Mouse (Mus musculus) c-Kit-positive CD71-positive TER-119-negative erythroid progenitor cells, embryonic 14.5 days (primary cell): ENCODE measurements at regions not wholly inside any gene's neighbourhood (a gene's known extent, or its start where the extent isn't known, plus 50 kb on each side); places are given as distances from the start of the nearest gene placed in this dataset.

Source experiments
- DNase-seq: peaks from one replicate; pipeline ENCODE4 v3.0.0-alpha.2; 2013; ENCODE audit warnings: low read depth

GRCm38 (mm10) chr5:118424764-118425568, 135.5 kb upstream of the Med13l start:
- no peak for DNase-seq

DNA sequence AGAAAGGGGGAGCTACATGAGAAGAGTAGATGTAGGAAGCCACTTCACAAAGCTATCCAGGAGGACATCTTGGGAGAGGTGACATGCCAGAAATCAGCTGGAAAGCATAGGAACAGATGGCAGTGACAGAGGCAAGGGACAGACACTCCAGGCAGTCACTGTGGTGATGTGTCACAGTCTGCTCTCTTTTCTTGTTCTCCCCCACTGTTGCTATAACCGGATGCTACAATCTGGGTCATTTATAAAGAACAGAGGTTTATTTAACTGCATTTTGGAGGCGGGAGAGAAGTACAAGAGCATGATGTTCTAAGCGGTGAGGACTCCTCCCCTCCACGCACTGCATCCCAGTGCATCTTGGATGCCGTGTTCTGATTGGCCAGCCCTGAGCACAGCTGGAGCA, 133.8 kb upstream of the Med13l start:
- no peak for DNase-seq

DNA sequence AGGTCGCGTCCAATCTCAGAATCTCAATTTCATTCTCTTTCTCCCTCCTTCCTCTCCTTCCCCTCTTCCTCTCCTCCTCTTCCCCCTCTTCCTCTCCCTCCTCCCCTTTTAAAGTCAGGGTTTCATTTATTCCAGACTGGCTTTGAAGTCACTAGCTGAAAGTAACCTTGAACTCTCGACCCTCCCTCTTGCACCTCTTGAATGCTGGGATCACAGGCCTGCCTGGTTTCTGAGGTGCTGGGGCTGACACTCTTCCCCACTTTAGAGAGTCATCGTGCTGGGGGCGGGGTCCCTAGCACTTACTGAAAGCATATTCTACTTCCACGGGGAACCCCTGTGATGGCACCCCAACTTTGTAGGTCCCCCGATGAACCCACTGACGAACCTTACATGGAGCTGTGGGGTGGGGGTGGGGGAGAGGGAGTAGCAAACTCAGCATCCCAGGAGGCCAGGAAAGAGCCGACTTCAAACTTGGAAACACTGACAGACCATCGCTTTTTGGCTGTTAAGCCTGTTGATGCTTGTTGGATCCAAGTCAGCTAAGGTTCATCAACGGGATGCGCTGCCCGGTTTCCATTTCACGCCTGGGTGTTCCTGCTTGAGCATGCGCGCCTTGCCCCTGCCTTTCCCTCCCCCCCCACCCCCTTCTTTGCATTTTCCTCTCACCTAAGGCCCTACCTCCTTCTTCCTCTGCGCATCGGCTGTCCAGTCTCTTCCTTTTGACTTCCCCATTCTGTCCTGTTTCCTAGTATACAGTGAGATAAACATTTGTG, 132.0 kb upstream of the Med13l start:
- DNase-seq: no peak

- no peak for DNase-seq
Observed at GRCm38 (mm10) chr5:118433599-118433998, 126.9 kb upstream of the Med13l start.

GRCm38 (mm10) chr5:118434718-118435555, 125.5 kb upstream of the Med13l start:
- DNase-seq: no peak

GRCm38 (mm10) chr5:118435556-118435950, 124.9 kb upstream of the Med13l start:
- DNase-seq: no peak

- no peak for DNase-seq
Observed at GRCm38 (mm10) chr5:118436035-118436434, 124.4 kb upstream of the Med13l start.

- no peak for DNase-seq
Observed at GRCm38 (mm10) chr5:118436474-118437306, 123.8 kb upstream of the Med13l start.

- no peak for DNase-seq
Observed at GRCm38 (mm10) chr5:118437307-118437610, 123.2 kb upstream of the Med13l start.

- DNase-seq: no peak
Observed at GRCm38 (mm10) chr5:118438016-118438415, 122.5 kb upstream of the Med13l start.

GRCm38 (mm10) chr5:118444538-118445251, 115.8 kb upstream of the Med13l start:
- DNase-seq: no peak

DNA sequence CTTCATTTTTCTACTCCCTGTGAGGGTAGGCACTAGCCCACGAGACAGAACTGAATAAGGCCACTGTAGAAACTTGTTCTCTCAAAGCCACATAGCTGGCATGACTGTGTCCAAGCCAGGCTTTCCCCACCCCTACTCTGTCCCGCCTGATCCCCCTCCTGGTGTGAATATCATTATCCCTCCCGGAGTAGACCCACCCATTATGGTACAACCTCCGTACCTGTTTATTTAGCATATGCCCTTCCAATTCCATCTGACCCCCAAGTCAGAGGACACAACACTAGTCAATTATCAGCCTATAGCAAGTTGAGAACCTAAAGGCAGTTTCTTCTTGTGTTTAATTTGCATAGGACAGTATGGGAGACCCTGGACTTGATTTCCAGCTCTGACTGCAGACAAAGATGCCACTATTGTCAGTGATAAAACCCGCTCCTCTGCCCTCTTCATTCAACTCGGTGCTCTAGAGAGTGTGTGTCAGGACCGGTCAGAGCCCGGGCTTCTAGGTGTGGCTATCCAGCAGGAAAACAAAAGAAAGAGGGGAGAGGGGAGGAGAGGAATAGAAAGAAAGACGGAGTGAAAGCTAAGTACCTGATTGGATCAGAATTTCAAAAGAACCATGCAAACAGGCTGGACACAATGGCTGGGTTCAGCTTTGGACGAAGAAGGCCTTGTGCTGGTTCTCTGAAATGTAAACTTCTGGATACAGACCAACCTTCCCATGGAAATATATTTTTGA, 115.1 kb upstream of the Med13l start:
- DNase-seq: no peak

DNA sequence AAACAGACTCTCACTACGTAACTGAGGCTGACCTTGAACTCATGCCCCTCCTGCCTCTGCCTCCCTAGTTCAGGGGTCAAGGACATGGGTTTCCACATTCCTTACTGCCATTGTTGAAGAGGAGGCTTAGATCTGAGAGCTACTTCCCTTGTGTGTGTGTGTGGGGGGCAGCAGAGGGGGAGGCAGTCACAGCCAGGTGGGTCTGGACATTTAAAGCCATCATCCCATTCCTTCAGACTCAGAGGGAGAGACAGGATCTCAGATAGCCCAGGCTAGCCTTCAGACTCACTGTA, 114.5 kb upstream of the Med13l start:
- no peak for DNase-seq

- DNase-seq: no peak
Observed at GRCm38 (mm10) chr5:118446878-118447277, 113.6 kb upstream of the Med13l start.

- DNase-seq: no peak
Observed at GRCm38 (mm10) chr5:118447366-118447765, 113.1 kb upstream of the Med13l start.

DNA sequence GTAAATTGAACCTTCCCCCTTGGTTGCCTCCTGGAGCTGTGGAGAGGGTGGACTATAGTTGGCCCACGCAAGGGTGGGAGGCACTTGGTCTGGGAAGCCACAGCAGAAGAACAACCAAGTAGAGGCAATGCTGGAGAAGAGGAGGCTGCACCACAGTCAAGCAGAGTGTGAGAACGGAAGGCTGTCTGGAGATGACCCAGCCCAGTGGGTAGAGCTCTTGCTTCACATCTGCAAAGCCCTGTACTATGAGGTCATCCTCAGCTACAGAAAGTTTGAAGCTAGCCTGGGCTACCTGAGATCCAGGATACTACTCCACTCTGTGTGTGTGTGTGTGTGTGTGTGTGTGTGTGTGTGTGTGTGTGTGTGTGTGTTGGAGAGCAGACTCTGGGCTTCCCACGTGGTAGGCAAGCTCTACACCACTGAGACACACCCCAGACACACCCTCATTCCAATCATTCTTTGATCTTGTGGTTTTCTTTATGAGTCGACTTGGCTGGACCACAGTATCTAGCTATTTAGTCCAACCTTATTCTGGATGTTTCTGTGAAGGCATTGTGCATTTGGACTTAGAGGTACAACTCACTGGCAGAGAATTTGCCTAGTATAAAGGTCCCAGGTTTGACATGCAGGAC, 111.5 kb upstream of the Med13l start:
- DNase-seq: no peak

DNA sequence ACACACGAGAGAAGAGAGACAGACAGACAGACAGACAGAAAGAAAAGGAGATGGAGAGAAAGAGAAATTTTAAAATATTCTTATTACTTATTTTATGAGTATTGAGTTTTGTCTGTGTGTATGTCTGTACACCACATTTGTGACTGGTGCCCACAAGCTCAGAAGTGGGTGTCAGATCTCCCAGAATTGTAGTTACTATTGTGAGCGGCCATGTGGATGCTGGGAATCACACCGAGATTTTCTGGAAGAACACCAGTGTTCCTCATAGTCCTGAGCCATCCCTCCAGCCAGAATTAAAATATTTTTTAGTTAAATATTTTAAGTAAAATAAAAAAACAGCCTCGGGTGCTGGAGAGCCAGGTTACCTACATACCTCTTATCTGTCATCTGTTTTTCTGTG, 110.6 kb upstream of the Med13l start:
- DNase-seq: no peak

- no peak for DNase-seq
Observed at GRCm38 (mm10) chr5:118452052-118452451, 108.4 kb upstream of the Med13l start.

GRCm38 (mm10) chr5:118454096-118454495, 106.4 kb upstream of the Med13l start:
- no peak for DNase-seq

DNA sequence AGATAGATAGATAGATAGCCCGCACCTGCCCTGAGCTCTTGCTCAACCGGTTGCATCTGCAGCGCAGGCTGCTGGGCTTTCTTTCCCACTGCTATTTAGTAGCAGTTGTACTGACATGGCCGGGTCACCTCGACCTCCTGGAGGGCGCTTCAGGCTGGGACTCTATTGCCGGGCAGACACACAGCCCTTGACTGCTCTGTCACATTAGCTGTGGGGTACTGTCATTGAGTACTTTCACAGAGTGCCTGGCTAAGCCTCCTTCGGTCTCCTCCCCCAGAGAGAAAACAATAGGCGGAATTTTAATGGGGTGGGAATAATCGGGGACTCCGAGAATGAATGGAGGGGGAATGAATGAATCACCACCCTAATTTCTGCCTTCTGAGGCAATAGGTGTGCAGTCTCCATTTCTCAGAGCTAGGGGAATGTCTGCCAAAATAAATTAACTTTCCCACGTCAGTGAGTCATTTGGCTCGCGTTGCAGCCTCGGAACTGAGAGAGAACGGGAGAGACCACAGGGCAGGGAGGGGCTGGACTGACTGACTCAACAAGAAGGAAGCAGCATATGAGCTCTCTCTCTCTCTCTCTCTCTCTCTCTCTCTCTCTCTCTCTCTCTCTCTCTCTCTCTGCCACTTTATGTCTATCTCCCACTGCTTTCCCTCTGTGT, 101.6 kb upstream of the Med13l start:
- no peak for DNase-seq
